Mouse (Mus musculus): ENCODE data around the gene Olfr427. TPM values are rescaled to one million over a fixed set of nuclear protein-coding genes. Genes with fewer than 3 reads are reported as not detected.

Gene Olfr427
- polyA plus RNA-seq, 1 experiment from 2014 or later: not detected

DNA sequence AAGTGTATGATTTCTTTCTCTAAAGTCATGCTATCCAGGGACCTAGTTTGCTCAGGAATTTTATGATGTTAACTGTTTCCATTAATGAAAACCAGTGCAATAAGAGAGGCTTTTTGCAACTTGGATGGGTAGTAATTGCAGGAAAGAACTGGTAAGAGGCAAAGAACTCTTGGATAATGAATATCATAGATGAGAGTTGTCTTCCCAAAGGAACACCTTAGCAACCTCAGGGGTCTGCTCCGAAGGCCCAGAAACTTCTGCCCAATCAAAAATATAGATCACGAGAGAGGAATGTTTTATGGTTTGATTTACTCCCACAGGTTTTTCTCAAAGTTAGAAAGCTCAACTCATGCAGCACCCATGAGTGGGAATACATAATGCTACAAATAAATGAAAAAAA lies 12.7 kb upstream of the Olfr427 start, which contains the start of gene Olfr429:
Olfr429 (plus strand) TSS at position 301 of the 400 bp plus-strand sequence.
- no peaks in the 10 kb centered on the region for H3K4me1 ChIP-seq (replicated peaks; ENCODE audit: control insufficient read depth, insufficient read depth, low read length)
- no peaks in the 10 kb centered on the region for H3K36me3 ChIP-seq (ENCODE audit: control insufficient read depth, insufficient read depth, low read length)
- no peak within 1 kb of the TSS for H3K27ac ChIP-seq (ENCODE audit: low read length)
- ATAC-seq (ENCODE audit: low read depth): no peak
- WGBS: 85% methylated on average over 2 of the region's 2 CpGs
- H3K4me2 ChIP-seq (ENCODE audit: low read depth, low read length): no peak within 1 kb of the TSS
- H3K9me3 ChIP-seq (ENCODE audit: control insufficient read depth, low read length): no peaks in the 10 kb centered on the region
- no peak within 1 kb of the TSS for H3K9ac ChIP-seq (ENCODE audit: low read length)
- no peaks in the 10 kb centered on the region for H3K27me3 ChIP-seq (ENCODE audit: control insufficient read depth, insufficient read depth, low read depth, low read length)
- H3K4me3 ChIP-seq (ENCODE audit: low read length): no peak within 1 kb of the TSS

DNA sequence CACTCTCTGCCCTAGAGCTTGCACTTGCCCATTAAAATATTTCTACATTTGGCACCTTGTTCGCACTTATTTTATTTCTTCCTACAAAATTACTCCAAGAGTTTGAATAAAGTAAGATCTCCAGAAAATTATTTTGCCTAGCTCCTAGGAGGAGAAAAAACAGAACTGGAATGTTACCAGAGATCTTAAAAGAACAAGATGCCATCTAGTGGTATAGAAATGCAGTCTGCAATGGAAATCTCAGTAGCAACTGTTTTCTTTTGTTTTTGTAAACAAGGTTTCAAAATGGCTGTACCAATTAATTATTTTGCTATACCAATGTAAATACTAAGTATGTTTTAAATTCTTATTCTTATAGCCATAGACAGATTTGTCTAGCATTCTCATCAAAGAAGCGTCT lies 7.0 kb downstream of the Olfr427 start:
- 46% methylated on average over 2 of the region's 2 CpGs for WGBS

DNA sequence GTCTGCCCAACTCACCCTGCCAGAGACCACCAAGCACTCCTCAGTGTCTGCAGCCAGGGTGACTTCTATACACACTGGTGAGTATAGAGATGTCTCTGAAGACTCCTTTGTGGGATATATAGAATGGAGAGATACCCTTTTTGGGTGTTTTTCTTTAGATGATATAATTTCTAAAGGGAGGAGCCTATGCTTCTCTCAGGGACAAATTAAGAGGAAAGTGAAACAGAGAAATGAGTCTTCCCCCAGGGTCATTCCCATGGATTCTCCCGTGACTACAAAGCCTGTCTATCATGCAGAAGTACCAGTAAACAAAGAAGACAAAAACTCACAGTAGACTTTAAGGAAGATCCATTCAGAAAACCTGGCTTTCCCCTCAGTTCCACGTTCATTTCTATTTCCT lies 24.4 kb downstream of the Olfr427 start, which contains the start of gene Olfr231:
Olfr231 (minus strand) TSS at position 101 of the 400 bp plus-strand sequence.
- Histone ChIP-seq H3K27me3 (ENCODE audit: control insufficient read depth, insufficient read depth, low read depth, low read length) (no peaks in the 10 kb centered on the region), H3K4me3 (ENCODE audit: low read length) (no peak within 1 kb of the TSS)
- WGBS: 42% methylated on average over 2 of the region's 2 CpGs

More for the DNA sequence above, 7.0 kb downstream of the Olfr427 start:
- Histone ChIP-seq H3K4me1 (replicated peaks; ENCODE audit: control insufficient read depth, insufficient read depth, low read length) (no peaks in the 10 kb centered on the region), H3K4me3 (ENCODE audit: low read length) (no peak overlapping the region), H3K27me3 (ENCODE audit: control insufficient read depth, insufficient read depth, low read depth, low read length) (no peaks in the 10 kb centered on the region), H3K9me3 (ENCODE audit: control insufficient read depth, low read length) (no peaks in the 10 kb centered on the region), H3K4me2 (ENCODE audit: low read depth, low read length) (no peak overlapping the region), H3K27ac (ENCODE audit: low read length) (no peak overlapping the region), H3K36me3 (ENCODE audit: control insufficient read depth, insufficient read depth, low read length) (no peaks in the 10 kb centered on the region), H3K9ac (ENCODE audit: low read length) (no peak overlapping the region)
- ATAC-seq (ENCODE audit: low read depth): no peak

DNA sequence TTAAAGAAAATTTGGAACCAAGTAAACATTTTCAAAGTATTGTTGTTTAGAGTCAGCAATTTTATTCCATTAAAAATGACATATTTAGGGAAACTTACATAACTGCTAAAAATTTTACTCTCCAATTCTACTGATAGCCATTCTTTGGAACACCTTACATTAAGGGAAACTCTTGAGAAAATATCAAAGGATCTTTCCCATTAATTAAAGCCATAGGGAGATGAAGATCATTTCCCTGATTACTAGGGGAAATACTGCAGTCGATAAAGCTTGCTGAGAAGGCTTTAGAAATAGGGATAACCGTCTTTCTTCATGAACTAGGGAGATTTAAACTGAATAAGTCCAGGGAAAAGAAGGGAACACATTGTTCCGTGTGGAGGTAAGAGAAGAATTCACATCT lies 34.5 kb downstream of the Olfr427 start, which contains the start of gene Olfr424:
Olfr424 (plus strand) TSS at position 301 of the 400 bp plus-strand sequence.
- ATAC-seq (ENCODE audit: low read depth): no peak

More for the DNA sequence above, 24.4 kb downstream of the Olfr427 start, which contains the start of gene Olfr231:
- H3K36me3 ChIP-seq (ENCODE audit: control insufficient read depth, insufficient read depth, low read length): no peaks in the 10 kb centered on the region
- no peak for ATAC-seq (ENCODE audit: low read depth)
- H3K27ac ChIP-seq (ENCODE audit: low read length): no peak within 1 kb of the TSS
- H3K4me2 ChIP-seq (ENCODE audit: low read depth, low read length): no peak within 1 kb of the TSS
- no peak within 1 kb of the TSS for H3K9ac ChIP-seq (ENCODE audit: low read length)
- no peaks in the 10 kb centered on the region for H3K4me1 ChIP-seq (replicated peaks; ENCODE audit: control insufficient read depth, insufficient read depth, low read length)
- H3K9me3 ChIP-seq (ENCODE audit: control insufficient read depth, low read length): no peaks in the 10 kb centered on the region

DNA sequence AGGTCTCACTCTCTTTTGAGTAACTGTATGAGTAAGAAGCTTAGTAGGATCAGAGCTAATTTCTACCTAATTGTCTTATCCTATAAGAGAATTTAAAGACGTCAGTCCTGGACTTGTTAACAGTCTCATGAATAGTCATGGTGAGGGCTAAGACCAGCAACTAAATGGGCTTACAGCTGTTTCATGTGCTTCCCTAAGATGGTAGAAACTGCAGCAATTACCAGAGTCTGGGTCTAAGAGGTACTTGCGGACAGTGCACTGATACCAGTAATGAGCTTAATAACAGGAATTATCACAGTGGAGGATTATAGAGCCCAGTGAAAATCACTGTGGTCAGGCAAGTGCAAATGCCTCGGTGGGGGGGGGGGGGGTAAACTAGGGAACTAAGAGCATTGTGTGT lies 35.3 kb downstream of the Olfr427 start:
- H3K27ac ChIP-seq (ENCODE audit: low read length): no peak overlapping the region
- no peaks in the 10 kb centered on the region for H3K4me1 ChIP-seq (replicated peaks; ENCODE audit: control insufficient read depth, insufficient read depth, low read length)
- no peak overlapping the region for H3K9ac ChIP-seq (ENCODE audit: low read length)
- no peak overlapping the region for H3K4me3 ChIP-seq (ENCODE audit: low read length)
- H3K9me3 ChIP-seq (ENCODE audit: control insufficient read depth, low read length): no peaks in the 10 kb centered on the region
- H3K4me2 ChIP-seq (ENCODE audit: low read depth, low read length): no peak overlapping the region
- no peak for ATAC-seq (ENCODE audit: low read depth)
- H3K27me3 ChIP-seq (ENCODE audit: control insufficient read depth, insufficient read depth, low read depth, low read length): no peaks in the 10 kb centered on the region
- WGBS: 75% methylated on average over 3 of the region's 3 CpGs
- no peaks in the 10 kb centered on the region for H3K36me3 ChIP-seq (ENCODE audit: control insufficient read depth, insufficient read depth, low read length)

More for the DNA sequence above, 34.5 kb downstream of the Olfr427 start, which contains the start of gene Olfr424:
- H3K9ac ChIP-seq (ENCODE audit: low read length): no peak within 1 kb of the TSS
- H3K27ac ChIP-seq (ENCODE audit: low read length): no peak within 1 kb of the TSS
- H3K36me3 ChIP-seq (ENCODE audit: control insufficient read depth, insufficient read depth, low read length): no peaks in the 10 kb centered on the region
- no peak within 1 kb of the TSS for H3K4me3 ChIP-seq (ENCODE audit: low read length)
- H3K9me3 ChIP-seq (ENCODE audit: control insufficient read depth, low read length): no peaks in the 10 kb centered on the region
- H3K4me1 ChIP-seq (replicated peaks; ENCODE audit: control insufficient read depth, insufficient read depth, low read length): no peaks in the 10 kb centered on the region
- WGBS: 68% methylated on average over 3 of the region's 3 CpGs
- no peak within 1 kb of the TSS for H3K4me2 ChIP-seq (ENCODE audit: low read depth, low read length)
- no peaks in the 10 kb centered on the region for H3K27me3 ChIP-seq (ENCODE audit: control insufficient read depth, insufficient read depth, low read depth, low read length)

DNA sequence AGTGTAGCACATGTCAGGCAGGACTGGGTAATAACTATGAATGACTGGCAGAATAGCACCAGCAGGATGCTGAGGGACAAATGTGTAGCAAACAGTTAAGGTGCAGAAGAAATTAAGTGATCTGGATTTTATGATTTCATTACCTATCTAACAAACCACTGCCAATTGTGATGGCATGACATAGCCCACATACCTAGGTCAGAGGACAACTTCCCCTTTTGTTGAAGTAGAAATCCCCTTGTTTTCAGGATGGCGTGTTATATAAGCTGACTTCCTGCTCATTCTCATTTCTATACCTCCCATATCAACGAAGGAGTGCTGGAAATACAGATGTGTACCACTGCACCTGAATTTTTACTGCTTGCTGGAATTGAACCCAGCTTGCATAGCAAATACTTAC lies 44.7 kb downstream of the Olfr427 start:
- no peak overlapping the region for H3K4me2 ChIP-seq (ENCODE audit: low read depth, low read length)
- no peak for ATAC-seq (ENCODE audit: low read depth)
- no peaks in the 10 kb centered on the region for H3K27me3 ChIP-seq (ENCODE audit: control insufficient read depth, insufficient read depth, low read depth, low read length)
- no peaks in the 10 kb centered on the region for H3K4me1 ChIP-seq (replicated peaks; ENCODE audit: control insufficient read depth, insufficient read depth, low read length)
- H3K4me3 ChIP-seq (ENCODE audit: low read length): no peak overlapping the region
- no peak overlapping the region for H3K27ac ChIP-seq (ENCODE audit: low read length)
- H3K9me3 ChIP-seq (ENCODE audit: control insufficient read depth, low read length): no peaks in the 10 kb centered on the region
- H3K9ac ChIP-seq (ENCODE audit: low read length): no peak overlapping the region
- H3K36me3 ChIP-seq (ENCODE audit: control insufficient read depth, insufficient read depth, low read length): no peaks in the 10 kb centered on the region
- WGBS: 63% methylated on average over 2 of the region's 2 CpGs

DNA sequence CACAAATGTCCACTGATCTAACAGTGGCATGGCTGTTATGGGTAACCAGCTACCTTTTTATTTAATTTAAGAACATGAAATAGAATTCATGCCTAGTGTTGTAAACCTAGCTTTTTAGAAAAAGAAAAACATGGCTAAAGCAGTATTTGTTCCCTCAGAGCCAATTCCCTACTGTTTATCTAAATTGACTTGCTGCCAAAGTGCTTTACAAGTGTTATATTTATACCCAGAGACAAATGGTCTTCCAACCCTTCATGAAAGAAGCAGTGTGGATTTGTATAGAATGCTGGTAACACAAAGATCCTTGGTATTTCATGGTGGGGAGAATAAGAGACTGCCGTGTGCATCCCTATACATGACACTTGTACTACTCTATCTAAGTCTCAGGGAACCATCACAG lies 50.0 kb downstream of the Olfr427 start:
- Histone ChIP-seq H3K9me3 (ENCODE audit: control insufficient read depth, low read length) (no peaks in the 10 kb centered on the region), H3K36me3 (ENCODE audit: control insufficient read depth, insufficient read depth, low read length) (no peaks in the 10 kb centered on the region), H3K27me3 (ENCODE audit: control insufficient read depth, insufficient read depth, low read depth, low read length) (no peaks in the 10 kb centered on the region), H3K4me2 (ENCODE audit: low read depth, low read length) (no peak overlapping the region), H3K9ac (ENCODE audit: low read length) (no peak overlapping the region), H3K27ac (ENCODE audit: low read length) (no peak overlapping the region), H3K4me1 (replicated peaks; ENCODE audit: control insufficient read depth, insufficient read depth, low read length) (no peaks in the 10 kb centered on the region), H3K4me3 (ENCODE audit: low read length) (no peak overlapping the region)
- 56% methylated on average over 1 of the region's 1 CpGs for WGBS
- no peak for ATAC-seq (ENCODE audit: low read depth)

DNA sequence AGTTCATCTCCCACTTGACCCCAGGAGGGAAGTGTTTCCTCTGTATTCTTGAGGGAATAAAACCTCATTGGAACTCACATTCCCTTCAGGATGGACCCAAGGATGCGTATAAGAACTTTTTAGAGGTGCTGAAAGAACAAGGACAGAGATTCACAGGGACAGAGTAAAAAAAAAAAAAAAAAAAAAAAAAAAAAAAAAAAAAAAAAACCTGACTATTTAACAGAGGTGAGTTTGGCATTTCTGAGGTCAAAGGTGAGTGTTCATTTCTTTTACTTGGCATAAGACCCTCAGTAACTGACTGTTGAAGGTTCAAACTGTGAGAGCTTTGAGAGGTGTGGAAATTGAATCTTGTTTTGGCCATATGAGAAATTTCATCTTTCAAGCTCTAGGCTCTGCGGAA lies 52.6 kb downstream of the Olfr427 start:
- Histone ChIP-seq H3K4me2 (ENCODE audit: low read depth, low read length) (no peak overlapping the region), H3K9ac (ENCODE audit: low read length) (no peak overlapping the region), H3K9me3 (ENCODE audit: control insufficient read depth, low read length) (no peaks in the 10 kb centered on the region), H3K4me1 (replicated peaks; ENCODE audit: control insufficient read depth, insufficient read depth, low read length) (no peaks in the 10 kb centered on the region), H3K36me3 (ENCODE audit: control insufficient read depth, insufficient read depth, low read length) (no peaks in the 10 kb centered on the region), H3K4me3 (ENCODE audit: low read length) (no peak overlapping the region), H3K27ac (ENCODE audit: low read length) (no peak overlapping the region), H3K27me3 (ENCODE audit: control insufficient read depth, insufficient read depth, low read depth, low read length) (no peaks in the 10 kb centered on the region)
- WGBS: 84% methylated on average over 2 of the region's 2 CpGs
- ATAC-seq (ENCODE audit: low read depth): no peak

All from lung, embryonic 16.5 days (tissue).